Mouse (Mus musculus): ENCODE results near the gene Vegfa. TPM values are rescaled to one million over a fixed set of nuclear protein-coding genes. Genes with fewer than 3 reads are reported as not detected.

Gene Vegfa
- total RNA-seq (2021), result 10 to 100 TPM; 73.9 to 95.9 TPM
- long read RNA-seq, experiment 1, transcript Vegfa-207 (8 exons, 1,973 nt), result minor isoform, 9 of 78 reads
- long read RNA-seq, experiment 1, transcript Vegfa-201 (6 exons, 2,765 nt), result minor isoform, 5 of 78 reads
- long read RNA-seq, experiment 1, transcript Vegfa-205 (4 exons, 874 nt), result minor isoform, 5 of 78 reads
- long read RNA-seq, experiment 1, transcript Vegfa-202 (7 exons, 3,451 nt), result major isoform, 36 of 78 reads
- long read RNA-seq, experiment 1, partial matches to known transcripts, result 1 of 78 reads
- long read RNA-seq, experiment 1, other reads (novel, unspliced or antisense), result 21 of 78 reads
- long read RNA-seq, experiment 2, transcript Vegfa-201 (6 exons, 2,765 nt), result minor isoform, 10 of 84 reads
- long read RNA-seq, experiment 2, transcript Vegfa-202 (7 exons, 3,451 nt), result major isoform, 39 of 84 reads
- long read RNA-seq, experiment 2, transcript Vegfa-207 (8 exons, 1,973 nt), result minor isoform, 19 of 84 reads
- long read RNA-seq, experiment 2, partial matches to known transcripts, result 2 of 84 reads
- long read RNA-seq, experiment 2, other reads (novel, unspliced or antisense), result 12 of 84 reads

DNA sequence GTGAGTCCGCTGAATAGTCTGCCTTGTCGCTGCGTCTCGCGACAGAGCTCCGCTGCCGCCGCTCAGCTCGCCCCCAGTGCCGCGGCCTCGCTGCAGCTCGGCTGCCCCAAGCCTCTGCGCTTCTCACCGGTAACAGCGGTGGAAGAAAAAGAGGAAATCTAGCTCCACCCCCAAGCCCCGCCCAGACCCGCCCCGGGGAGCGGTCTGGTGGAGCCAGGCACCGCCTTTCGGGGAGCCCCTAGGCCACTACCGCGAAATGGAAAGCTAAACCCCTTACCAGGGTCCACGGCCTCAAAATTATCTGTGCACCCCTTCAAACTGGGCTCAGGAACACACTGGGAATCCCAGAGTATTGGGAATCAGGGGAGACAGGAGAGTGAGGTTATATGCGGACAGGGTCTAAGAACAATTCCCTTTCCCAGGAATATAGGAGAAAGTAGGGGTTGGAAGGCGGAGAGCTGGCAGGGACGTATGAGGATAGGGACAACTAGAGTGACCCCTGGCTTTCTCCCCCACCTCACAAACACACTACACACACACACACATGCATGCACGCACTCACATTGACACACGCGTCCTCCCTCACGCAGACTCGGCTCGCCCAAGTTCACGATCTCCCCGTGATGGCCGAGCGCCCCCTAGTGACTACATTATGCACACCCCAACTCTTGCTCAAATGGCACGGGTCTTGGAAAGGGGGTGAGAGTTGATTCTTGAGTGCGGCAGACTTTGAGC lies at the start of gene Vegfa:
Gene Vegfa, minus strand, starts transcription at position 113 of the 735 bp plus-strand sequence.
- intact Hi-C loops (cut with DNase I; ENCODE audit: low total_unique reads), result loop anchor here (5.0 kb wide), 1 partner anchor 185 kb away; no protein-coding TSS in a partner anchor
- DNase-seq, result peak; percentile 91

DNA sequence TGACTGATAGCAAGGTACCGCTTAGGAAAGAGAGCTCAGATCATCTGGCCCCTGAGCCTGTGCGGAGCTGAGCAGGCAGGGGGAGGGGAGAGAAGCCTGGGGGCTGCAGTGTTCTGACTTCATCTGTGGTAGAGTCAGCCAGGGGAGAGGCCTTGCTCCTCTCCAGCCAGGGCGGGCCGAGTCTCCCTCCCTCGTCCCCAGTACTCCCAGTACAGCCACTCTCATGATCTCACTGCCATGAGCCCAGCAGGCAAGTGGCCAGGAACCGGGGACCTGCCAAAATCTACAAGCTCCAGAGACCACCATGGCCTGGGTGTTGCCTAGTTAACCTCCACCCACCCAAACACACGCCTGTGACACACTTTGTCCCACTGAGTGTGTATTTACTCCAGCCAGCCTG lies 49.5 kb upstream of the Vegfa start:
- DNase-seq, result peak; percentile 82
- intact Hi-C loops (cut with DNase I; ENCODE audit: low total_unique reads), result no loop called here

DNA sequence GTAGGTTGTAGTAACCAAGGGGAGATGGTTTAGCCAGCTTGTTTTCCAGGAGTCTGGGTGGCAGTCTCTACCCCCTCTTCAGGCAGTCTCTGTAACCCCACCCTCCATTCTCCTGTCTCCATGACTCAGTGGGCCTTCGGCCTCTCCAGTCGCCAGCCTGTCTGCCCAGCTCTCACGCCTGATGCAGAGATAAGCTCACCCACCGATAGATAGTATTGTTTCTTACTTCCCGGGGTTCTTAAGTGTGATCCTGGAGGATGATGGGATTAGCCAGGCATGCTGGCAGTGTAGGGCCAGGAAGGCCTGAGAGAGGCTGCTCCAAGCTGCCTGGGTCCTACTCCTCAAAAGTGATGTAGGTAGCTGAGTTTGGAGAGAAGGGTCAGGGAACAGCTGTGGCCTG lies 48.9 kb upstream of the Vegfa start:
- intact Hi-C loops (cut with DNase I; ENCODE audit: low total_unique reads), result no loop called here

DNA sequence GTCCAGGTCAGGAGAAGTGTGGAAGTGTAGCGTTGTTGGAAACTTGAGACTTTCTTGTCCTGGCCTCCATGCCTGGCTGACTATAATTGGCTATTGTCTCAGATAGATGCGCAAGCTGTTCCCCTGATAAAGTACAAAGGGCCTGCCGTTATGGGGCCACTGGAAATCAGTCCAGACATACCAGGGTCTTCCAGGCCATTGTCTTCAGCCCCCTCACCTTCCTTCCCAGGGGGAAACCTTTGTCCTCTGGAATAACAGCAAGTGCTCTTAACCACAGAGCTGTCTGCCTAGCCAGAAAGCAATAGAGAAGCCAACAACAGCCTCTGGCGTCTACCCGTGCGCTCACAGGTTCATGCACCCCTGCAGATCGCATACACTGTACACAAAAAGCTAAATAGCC lies 48.2 kb upstream of the Vegfa start:
- no peak for DNase-seq
- intact Hi-C loops (cut with DNase I; ENCODE audit: low total_unique reads), result no loop called here

More for the DNA sequence above, 48.9 kb upstream of the Vegfa start:
- DNase-seq, result no peak

DNA sequence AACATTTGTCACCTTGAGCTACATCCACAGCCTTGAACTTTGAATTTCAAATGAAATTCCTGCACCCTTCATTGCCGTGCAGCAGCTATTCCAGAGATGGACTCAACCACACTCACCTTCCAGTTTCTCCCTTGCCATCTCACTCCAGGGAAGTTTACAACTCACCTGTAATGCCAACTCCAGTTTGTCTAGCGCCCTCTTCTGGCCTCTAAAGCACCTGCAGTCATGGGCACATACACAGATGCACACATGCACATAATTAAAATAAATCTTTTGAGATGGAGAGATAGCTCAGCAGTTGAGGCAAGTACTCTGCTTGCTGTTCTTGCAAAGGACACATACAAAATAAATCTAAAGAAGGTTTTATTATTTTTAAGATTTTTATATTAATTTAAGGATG lies 46.9 kb upstream of the Vegfa start:
- no peak for DNase-seq
- intact Hi-C loops (cut with DNase I; ENCODE audit: low total_unique reads), result loop anchor here (5.0 kb wide), 1 partner anchor 37 kb away; no protein-coding TSS in a partner anchor

DNA sequence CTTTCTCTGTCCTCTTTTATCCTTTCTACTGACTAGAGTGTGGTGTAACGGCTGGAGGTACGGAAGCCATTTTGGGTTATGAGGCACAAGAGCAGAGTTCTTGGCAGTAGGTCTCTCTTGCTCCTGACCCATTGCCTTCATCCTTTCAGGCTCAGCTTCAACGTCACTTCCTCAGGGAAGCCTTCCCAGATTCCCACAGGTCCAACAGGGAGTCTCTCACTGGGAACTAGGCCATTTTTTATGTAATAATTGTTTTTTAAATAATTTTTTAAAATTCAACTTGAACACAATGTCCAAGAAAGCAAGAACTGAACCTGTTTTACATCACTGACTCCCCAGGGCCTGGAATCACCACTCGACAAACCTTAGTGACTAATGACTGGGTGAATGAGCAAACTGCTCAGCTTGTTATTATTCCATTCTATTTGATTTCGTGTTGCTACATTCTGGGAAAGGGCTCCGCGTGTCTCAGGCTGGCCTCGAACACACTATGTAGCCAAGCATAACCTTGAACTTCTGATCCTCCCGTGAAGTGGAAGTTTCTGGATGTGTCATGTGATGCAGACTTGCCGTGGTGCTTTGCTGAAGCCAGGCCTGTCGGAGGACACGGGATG lies 45.9 kb upstream of the Vegfa start:
- intact Hi-C loops (cut with DNase I; ENCODE audit: low total_unique reads), result loop anchor here (5.0 kb wide), 1 partner anchor 36 kb away; no protein-coding TSS in a partner anchor
- DNase-seq, result no peak

DNA sequence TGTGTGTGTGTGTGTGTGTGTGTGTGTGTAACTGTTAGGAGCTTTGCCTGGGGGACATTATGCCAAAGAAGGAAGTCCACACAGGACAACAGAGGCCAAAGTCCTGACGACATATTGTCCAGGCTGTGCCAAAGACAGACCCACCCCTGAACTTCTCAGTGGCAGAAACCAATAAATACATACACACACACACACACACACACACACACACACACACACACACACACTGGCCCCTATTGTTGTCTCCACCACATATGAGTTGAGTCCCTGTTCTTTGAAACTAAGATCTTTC lies 44.0 kb upstream of the Vegfa start:
- intact Hi-C loops (cut with DNase I; ENCODE audit: low total_unique reads), result loop anchor here (5.0 kb wide), 1 partner anchor 34 kb away; no protein-coding TSS in a partner anchor
- no peak for DNase-seq

DNA sequence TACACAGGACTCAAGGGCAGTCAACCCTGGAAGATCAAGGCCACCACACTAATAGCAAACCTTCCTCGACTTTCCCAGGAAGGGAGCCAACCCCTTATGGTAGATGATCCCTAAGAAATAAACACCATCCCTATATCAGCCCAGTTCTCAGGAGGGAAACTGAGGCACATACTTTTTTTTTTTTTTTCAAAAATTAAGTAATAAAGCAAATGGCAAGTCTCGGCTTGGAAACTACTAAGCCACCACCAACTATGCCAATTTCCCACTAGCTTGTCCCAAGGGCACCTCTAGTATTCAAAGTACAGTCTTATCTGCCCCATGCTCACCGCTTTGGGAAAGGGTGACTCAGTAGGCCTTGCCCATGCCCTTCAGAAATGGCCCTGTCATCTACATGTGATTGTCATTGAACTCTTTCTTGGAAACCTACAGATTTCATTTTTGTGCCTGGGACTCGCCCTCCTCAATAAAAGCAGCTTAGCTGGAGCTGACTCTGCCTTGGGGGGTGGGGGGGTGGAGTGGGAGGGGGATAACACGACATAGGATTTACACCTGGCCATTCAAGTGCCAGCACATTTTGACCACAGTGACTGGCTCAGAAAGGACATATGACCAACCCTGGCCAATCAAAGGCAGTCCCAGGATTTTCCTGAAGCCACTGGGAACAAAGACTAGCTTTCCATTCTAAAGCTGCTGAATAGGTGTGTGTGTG lies 43.5 kb upstream of the Vegfa start:
- no peak for DNase-seq
- intact Hi-C loops (cut with DNase I; ENCODE audit: low total_unique reads), result loop anchor here (5.0 kb wide), 1 partner anchor 33 kb away; no protein-coding TSS in a partner anchor

DNA sequence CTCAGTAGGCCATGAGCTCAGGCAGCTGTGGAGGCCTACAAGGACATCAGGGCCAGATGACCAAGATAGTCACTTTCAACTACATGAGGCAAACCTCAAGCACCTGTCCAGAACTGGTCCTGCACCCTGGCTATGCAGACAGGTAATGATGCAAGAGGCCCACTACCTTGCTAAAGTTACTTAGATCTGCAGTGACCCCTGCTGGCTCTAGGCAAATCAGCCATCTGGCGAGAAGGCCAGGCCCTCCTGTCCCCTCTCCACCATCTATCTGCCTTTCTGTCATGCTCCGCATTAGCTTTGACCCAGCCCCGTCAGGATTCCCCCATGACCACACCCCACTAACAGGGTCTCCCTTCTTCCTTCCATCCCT lies 42.9 kb upstream of the Vegfa start:
- intact Hi-C loops (cut with DNase I; ENCODE audit: low total_unique reads), result loop anchor here (5.0 kb wide), 1 partner anchor 33 kb away; no protein-coding TSS in a partner anchor
- DNase-seq, result no peak

DNA sequence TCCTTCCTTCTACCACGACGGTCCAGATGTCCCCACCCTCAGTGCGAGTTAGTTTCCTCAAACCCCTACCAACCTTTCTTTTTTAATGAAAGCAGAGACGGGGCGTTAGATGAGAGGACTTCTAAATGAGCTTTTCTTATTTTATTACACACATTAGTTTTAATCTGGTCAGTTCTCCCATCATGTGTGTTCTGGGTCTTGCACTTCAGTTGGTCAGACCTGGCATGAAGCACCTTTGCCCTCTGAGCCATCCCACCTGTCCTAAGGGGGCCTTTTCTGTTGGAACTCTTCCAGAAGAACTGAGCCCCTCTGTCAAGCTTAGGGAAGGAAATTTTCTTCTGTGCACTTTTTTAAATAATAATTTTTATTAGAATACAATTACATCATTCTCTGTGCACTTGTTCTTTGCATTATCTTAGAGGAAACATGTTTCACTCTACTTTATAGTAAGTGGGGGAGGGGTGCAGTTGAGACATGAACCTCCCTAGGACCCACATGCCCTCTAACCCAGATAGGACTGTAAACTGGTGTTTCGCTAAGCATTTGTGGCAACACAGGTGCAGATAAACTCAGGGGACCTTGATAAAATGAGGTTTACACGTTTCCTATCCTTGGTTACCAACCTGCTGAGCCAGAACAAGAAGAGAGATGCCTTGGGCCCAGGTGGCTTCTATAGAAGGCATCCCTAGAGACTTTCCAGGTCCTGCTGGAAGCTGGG lies 42.4 kb upstream of the Vegfa start:
- no peak for DNase-seq
- intact Hi-C loops (cut with DNase I; ENCODE audit: low total_unique reads), result loop anchor here (5.0 kb wide), 1 partner anchor 32 kb away; no protein-coding TSS in a partner anchor

DNA sequence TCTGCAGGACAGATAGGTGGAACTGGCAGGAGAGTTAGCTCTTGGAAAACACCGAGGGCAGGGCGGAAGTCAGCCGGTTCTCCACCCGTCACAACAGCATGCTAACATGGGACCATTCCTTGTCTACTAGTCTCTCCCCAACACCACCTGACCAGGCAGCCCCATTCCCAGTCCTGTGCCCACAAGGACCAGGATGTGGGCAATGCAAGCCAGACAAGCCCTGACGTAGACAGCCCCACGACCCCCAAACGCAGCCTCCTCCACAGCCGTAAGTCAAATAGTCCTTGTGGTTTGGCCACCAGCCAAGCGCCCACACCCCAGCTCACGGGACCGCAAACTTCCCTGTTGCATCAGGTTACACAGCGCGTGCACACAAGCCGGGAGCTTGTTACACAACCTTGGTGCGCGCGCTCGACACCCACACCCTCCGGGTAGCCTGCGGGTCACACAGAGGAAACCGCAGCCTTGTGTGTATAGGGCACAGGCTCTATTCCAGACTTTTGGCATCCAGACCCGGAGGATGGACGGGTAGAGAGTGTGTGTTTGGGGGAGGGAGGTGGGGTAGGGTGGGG lies 41.6 kb upstream of the Vegfa start:
- peak; percentile 71 for DNase-seq
- intact Hi-C loops (cut with DNase I; ENCODE audit: low total_unique reads), result no loop called here

DNA sequence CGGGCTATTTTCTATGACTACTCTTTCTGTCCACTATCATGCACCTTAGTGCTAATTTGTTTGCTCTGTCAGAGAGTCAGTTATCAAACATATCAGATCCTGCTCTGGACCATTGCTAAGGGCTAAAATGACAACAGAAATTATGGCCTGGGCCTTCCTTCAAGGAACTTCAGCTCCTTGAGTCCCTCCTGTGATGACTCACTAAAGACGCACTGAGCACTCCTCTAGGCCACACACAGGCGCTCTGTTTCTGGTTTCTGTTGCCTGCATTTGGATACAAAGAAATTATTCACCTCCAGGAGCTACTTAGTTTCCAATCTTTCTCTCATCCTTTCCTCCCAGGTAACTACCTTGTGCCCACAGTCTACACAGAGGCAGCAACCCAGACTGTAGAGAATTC lies 39.4 kb upstream of the Vegfa start:
- DNase-seq, result no peak
- intact Hi-C loops (cut with DNase I; ENCODE audit: low total_unique reads), result no loop called here

DNA sequence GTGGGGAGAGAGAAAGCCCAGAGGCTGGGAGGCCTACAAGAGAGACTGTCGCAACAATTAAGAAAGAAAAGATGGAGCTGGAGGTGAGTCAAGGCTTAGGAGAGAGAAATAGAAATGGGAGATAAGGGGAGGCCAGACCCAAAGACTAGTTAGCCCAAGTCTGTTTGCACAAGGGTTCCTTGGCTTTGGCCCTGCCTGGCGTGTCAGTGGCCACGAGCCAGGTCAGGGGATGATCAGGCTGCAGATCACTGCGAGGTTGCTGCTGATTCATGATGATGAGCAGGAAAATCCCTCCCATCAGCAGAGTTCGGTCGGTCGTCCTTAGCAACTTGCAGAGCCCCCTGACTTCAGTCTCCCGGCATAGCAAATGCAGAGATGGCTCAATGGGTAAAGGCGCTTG lies 37.9 kb upstream of the Vegfa start:
- no peak for DNase-seq
- intact Hi-C loops (cut with DNase I; ENCODE audit: low total_unique reads), result no loop called here

DNA sequence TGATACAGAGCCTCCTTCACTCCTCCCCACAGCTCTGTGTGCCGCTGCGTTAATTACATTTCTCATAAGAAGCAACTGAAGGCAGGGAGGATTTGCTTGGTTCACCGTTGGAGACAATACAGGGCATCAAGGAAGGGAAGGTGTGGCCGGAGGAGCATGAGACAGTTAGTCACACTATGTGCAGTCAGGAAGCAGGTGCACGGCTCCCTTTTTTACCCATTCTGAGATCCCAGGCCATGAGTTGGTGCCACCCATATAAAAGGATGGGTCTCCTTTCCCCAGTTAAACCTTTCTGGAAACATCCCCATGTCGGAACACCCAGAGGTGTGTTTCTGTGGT lies 31.8 kb upstream of the Vegfa start:
- intact Hi-C loops (cut with DNase I; ENCODE audit: low total_unique reads), result no loop called here
- DNase-seq, result no peak

DNA sequence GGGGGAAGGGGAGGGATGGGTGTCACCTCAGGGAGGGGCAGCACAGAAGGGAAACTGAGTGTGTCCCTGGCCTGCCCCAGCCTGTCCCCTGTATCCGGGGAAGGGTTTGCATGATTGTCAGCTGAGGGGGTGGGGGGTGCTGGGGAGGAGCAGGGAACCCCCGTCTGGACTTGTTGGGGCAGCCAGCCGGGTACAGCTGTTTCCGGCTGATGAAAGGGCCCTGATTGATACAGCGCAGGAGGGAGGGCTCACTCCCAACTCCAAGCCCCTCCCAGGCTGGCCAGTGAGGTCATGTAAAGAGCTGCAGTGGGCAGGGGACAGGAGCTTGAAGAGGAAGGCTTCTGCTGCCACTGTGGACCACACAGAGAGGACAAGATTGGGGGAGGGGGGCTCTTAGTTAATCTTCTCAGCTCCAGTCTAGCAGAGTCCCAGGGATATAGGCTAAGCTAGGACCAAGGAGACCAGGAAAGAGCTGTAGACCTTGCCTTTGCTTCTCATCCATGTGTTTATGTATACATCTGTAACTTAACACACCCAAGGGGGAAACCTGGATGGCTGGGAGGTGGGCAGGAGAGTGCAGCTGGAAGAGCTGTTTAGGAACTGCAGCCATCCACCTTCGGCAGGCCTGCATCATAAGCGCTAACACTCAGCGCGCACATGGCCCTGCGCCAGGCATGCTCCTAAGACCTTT lies 31.3 kb upstream of the Vegfa start:
- no peak for DNase-seq
- intact Hi-C loops (cut with DNase I; ENCODE audit: low total_unique reads), result no loop called here

DNA sequence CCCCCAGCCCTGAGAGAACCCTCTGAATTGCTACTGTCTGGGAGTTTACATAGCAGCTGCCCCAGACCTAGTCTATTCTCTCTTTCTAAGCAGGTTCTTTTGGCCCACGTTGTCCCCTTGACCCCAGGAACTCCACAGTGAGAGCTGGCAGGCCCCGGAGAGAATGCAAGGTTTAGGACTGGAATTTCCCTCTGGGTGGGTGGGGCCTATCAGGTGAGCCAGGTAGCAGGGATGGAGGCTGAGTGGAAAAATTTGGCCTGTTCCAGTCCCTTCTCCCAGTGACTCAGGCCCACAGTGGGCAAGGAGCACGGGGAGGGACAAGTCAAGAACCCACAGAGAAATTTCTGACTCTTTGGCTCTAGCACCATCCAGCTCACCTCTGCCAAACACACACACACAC lies 28.1 kb upstream of the Vegfa start:
- DNase-seq, result no peak

DNA sequence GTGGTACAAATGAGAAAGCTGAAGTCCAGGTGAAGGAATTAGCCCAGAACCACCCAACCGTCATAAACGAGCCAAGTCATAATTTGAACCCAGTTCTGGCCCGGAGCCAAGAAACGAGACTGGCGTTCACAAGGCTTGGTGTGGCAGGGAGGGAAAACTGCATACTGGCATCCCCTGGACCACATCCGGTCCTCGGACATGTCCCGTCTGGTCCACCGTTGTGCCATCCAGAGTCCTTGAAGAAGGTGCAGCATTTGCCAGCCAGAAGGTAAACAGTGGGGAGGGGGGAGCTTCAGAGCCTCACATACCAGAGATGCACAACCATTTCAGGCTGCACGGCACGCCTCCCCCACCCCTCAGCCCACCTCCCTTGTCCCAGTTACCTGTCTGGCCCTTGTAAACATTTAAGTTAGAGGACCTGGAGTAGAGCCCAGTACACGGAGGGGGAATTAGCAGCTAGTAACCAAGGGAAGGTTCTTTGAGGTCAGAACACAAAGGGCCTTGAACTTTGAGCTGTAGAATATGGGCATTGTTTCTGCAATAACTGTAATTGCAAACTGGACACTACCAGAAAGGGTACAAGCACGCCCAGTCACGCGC lies 27.2 kb upstream of the Vegfa start:
- intact Hi-C loops (cut with DNase I; ENCODE audit: low total_unique reads), result loop anchor here (10.0 kb wide), 1 partner anchor 265 kb away; the partner anchor contains the start of gene Abcc10
- DNase-seq, result no peak

More for the DNA sequence above, 28.1 kb upstream of the Vegfa start:
- intact Hi-C loops (cut with DNase I; ENCODE audit: low total_unique reads), result no loop called here

Data from gastrocnemius, postnatal 14 days (tissue).